Mouse (Mus musculus): ENCODE measurements around the gene Pdxp. TPM values are rescaled to one million over a fixed set of nuclear protein-coding genes. Genes with fewer than 3 reads are reported as not detected.

Pdxp gene
- total RNA-seq, 4 experiments from 2014 or later: 0.69 to 1.0 (median 0.88) TPM

DNA sequence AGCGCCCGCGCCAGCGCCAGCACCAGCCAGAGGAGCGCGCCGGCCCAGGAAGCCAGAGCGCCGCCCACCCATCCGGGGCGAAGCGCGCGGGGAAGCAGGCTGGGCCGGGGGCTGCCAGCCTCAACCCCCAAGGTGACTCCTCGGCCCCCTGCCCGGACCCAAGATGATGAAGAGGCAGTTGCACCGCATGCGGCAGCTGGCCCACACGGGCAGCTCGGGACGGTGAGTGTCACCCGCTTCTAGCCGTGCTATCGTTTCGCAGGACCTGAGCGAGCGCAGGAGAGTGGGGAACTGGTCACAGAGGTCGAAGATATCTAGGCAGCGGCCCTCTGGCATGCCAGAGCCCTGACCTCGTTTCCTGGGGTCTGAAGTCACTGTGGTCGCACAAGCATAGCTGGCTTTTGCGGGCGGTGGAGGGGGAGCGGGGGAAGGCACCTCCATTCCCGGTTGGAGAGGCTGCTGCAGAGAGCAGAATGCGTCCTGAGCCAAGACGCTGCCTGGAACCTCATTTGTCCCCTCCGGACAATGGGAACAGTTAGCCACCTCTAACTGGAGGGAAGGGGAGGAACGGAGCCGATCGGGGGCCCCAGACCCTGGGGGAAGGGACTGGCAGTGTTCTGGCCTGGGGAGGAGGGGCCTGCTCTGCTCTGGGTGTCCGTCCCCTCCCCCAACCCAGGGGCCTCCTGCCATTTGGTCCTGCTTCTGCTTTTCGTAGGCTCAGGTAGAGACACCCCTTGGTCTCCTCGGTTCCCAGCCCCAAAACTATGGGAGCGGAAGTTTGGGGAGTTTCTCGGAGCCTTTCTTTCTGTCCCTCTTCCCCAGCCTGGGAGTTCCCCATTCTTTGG, 13.8 kb upstream of the Pdxp start, which contains the start of gene Sh3bp1:
TSS of gene Sh3bp1 (plus strand) at position 29 of the 845 bp plus-strand sequence.
- DNase-seq (ENCODE audit: low spot score): no peak

DNA sequence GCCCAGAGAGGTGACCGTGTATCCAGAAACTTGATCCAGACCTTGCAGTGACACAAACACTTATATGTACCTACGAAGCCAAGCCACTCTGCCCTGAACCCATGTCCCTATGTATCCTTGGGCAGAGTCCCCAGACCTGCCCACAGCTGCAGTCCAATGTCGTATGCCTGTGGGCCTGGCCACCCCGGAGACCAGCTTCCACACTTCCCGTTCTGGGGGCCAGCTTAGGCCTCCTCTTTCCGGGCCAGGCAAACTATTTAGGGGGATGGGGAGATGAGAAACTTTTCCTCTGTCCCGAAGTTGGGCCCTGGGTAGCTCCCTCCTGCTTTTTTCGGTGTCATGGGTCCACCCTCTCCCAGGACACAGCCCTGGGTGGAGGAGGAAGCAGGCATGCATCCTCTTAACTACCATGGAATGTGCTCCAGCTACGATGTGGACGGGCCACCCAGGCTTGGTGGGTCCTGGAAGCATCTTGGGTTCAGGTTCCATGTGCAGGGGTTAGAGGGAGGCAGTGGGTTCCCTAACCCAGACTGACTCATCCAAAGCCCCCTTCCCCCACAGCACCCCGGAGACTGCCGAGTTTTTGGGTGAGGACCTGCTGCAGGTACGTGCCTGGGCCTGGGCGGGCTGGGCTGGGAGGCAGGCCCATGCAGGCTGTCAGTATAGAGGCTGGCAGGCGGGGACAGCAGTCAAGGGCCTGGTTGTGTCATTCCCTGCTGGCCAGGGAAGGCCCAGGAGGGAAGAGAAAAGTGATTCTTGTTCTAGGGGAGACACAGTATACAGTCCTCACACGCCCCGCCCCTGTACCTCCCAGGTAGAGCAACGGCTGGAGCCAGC, 12.9 kb upstream of the Pdxp start:
- DNase-seq (ENCODE audit: low spot score): no peak

DNA sequence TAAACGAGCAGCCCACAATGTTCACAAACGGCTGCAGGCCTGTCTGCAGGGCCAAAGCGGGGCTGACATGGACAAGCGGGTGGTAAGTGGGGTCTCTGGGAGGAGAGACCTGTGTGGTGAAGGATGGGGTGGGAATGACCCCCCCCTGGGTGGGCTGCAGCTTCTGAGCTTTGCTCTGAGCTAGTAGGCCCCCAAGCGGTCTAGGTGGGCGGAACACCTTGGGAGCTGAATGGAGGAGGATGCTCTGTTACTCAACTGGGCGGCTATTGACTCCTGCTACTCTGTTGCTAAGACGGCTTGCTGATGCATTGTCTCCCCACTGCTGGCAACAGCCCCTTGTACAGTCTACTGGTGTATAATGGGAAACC, 12.3 kb upstream of the Pdxp start:
- DNase-seq (ENCODE audit: low spot score): no peak

DNA sequence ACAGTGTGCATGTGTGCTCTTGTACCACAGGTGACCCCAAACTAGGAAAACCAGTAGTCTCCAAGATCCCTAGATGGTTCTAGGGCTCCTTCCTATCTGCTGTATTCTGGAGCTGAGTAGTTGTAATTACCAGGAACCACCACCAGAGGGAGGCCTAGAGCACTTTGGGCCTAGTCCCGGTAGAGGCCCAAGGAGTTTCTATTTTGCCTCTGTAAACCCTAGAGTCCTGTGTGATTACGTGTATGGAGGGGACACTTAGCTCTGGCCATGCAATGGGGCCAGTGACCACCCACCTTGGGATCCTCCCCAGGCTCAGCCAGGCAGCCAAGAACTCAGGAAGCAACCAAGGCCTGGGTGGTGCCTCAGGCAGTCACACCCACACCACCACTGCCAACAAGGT, 10.5 kb upstream of the Pdxp start:
- peak; percentile 86 for DNase-seq (ENCODE audit: low spot score)

DNA sequence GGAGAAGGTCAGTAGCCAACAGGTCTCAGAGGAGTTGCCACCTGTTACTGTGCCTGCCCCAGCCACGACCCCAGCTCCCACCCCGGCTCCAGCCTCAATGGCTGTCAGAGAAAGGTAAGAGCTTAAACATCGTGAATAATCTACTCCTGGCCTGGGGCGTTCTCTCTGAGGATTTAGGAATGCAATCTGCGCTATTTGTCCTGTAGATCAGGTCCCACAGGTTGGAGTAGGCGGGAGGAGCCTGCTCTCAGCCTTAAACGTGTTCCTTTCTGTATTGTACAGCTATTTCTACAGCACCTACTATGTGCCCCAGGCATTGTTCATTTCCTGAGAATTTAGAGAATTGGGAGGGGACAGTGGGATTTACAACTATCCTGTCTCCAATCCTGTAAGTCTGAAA, 5.3 kb upstream of the Pdxp start:
- DNase-seq (ENCODE audit: low spot score): no peak

DNA sequence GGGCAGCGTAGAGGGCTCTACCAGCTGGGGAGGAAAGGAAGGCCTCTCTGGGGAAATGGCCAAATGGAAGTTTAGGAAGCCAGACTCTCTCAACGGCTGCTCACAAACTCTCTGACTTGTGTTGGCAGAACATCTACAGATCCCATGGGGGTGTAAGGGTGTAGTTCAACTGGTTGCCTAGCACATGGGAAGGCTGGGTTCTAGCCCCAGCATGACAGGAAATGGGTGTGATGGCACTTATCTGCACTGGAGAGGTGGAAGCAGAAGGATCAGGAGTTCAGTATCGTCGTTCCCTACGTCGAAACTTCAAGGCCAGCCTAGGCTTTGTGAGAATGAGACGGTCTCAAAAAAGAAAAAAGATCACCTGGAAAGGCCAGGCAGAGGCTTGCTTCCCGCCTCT, 4.7 kb upstream of the Pdxp start:
- DNase-seq (ENCODE audit: low spot score): no peak

DNA sequence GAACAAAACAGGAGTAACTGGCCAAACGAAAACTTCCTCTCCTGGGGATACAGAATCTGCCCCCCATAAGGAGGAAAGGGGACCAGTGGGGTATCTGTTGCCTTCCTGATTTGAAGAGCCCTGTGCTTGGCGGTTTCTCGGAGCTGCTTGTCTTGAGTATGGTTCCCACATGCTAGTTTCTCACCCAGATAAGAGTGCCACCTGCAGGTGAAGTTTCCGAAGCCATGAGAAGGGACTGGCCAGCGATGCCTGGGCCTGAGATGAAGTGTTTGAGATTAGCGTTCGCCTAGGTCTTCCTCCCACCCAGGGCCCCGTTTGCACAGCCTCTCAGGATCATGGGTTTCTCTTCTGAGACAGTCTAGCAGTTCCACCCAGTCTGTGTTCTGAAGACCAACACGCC, 1.7 kb upstream of the Pdxp start:
- DNase-seq (ENCODE audit: low spot score): no peak

DNA sequence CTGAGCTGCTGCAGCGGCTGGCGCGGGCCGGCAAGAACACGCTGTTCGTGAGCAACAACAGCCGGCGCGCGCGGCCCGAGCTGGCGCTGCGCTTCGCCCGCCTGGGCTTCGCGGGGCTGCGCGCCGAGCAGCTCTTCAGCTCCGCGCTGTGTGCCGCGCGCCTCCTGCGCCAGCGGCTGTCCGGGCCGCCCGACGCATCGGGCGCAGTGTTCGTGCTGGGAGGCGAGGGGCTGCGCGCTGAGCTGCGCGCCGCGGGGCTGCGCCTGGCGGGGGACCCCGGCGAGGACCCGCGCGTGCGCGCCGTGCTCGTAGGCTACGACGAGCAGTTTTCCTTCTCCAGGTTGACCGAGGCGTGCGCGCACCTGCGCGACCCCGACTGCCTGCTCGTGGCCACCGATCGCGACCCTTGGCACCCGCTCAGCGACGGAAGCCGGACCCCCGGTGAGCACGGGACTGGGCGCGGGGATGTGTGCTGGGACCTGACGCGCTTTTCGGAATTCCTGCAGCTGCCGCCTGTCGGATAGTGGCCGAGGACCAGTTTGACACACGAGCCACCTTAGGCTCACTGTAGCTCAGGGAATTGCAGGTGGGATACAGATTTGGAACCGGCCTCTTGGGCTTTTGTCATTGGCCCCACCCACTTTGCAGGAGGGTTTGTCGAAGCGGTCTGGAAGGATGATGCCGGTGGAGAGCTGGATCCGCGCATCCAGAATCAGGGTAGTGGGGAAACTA, 538 bp downstream of the Pdxp start:
- no peak for DNase-seq (ENCODE audit: low spot score)

DNA sequence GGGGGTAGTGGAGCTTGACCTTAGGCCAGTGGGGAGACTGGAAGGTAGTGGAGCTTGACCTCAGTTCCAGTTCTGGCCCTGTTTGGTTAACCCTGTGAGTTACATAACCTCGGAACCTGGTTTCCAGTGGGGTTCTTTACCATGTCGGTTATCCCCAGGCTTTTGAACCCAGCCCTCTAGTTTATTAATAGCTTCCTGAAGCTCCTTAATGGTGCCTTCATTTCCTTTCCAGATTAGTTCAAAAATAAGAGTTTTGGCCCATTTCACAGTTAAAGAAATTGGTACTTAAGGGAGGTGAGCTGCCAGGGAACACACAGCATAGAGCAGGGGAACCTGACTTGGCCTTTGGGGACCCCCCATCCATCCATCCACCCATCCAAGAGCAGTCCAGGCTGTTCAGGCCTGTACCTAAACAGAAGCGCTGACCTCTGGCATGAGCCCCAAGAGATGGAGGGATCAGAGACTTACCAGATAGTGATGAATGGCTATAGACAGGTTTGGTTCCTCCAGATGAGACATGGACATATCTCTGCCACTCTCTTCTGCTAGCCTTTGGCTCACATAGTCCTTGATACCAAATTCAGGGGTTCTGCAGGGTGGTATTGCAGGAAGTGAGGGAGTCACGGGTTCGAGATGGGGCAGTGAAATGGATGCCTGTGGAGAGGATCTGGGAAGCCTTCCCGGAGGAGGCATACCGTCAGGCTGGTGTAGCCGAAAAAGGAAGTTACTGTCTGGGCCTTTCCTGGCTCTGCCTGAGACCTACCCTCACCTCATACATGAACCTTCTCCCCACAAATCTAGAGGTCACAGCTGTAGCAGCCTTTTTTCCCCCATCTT, 1.3 kb downstream of the Pdxp start:
- no peak for DNase-seq (ENCODE audit: low spot score)

DNA sequence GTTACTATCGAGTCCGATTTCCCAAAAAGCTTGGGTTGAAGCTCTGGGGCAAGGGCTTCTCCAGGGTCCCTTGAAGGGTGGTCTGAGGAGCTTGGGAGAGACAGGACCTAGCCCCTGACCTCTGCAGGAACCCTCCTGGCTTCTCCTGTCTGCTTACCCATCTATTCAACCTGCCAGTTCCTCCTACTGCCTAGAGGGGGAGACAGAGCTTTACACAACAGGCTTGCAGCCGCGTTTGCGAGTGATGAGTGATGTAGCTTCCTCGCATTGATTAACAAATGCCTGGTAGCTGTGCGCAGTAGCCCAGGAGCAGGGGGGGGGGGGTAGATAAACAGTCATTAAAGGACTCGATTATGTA, 1.9 kb downstream of the Pdxp start:
- DNase-seq (ENCODE audit: low spot score): peak; percentile 81

DNA sequence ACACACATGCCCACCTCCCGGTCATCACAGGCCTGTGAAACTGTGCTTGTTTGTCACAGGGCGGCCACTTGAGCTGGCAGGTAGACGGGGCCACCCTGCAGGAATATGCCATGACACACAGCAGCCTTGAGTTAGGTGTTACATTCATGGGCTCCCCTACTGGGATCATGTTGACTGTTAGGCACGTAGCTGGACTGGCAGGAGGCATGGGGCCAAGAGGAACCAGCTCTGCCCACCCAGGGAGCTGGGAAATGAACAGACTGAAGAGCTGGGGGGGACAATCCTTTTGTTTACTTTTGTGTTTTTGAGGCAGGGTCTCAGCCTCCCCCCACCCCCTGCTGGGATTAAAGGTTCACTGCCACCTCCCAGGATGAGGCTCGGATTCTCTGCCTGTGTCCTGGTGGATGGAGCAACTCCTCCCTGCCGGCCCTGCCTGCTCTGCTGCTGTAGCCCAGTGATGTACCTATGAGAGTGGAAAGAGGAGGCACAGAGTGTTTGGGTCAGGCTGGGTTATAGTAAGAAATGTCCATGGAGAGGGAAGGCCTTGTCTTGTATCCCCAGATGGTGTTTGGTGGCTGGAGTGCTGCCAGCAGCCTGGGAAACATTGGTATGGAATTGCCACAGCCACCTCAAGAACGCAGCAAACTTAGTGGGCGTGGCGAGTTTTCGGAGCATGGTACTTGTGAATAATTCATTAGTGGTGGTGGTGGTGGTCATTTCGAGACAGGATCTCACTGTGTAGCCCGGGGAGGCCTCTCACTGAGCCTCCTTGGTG, 2.5 kb downstream of the Pdxp start:
- DNase-seq (ENCODE audit: low spot score): no peak

DNA sequence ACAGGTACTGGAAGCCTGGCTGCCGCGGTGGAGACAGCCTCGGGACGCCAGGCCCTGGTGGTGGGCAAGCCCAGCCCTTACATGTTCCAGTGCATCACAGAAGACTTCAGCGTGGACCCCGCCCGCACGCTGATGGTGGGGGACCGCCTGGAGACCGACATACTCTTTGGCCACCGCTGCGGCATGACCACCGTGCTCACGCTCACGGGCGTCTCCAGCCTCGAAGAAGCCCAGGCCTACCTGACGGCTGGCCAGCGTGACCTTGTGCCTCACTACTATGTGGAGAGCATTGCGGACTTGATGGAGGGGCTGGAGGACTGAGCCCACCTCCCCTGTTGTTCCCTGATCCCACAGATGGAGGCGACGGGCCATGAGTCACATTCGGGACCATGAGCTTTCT, 4.4 kb downstream of the Pdxp start:
- DNase-seq (ENCODE audit: low spot score): no peak

DNA sequence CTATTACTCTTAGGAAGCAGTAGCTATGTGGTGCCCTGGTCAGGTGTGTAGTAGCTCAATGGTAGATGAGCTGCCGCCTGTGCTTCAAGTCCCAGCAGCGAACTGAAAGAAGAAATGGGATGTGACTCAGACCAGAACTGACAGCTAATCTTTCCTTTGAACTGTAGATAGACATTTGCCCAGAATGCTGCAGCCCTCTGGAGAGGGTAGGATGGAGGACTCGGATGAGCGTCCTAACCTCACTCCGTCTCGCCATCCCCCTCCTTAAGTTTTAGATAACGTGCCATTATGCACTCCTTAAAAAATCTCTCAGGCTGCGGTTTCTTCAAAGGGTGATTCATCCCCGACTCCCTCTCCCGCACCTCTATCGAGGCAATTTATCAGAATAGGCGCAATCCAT, 6.2 kb downstream of the Pdxp start:
- DNase-seq (ENCODE audit: low spot score): no peak

DNA sequence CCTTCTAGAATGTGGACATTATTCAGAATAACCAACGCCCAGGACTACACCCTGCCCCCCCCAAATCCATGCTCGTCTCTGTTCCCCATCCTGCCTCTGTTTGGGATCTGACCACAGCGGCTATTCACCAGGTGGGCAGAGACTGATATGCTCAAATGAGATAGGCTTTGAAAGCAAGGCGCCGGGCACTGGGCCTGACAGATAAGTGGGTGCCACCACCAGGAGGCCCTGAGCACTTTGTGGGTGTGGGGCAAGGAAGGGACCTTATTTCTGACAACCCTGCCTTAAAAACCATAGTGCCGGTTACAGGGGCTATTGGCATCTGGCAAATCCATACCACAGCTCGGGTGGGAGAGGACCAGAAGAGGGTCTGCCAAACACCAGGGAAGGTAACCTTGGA, 9.0 kb downstream of the Pdxp start:
- no peak for DNase-seq (ENCODE audit: low spot score)

DNA sequence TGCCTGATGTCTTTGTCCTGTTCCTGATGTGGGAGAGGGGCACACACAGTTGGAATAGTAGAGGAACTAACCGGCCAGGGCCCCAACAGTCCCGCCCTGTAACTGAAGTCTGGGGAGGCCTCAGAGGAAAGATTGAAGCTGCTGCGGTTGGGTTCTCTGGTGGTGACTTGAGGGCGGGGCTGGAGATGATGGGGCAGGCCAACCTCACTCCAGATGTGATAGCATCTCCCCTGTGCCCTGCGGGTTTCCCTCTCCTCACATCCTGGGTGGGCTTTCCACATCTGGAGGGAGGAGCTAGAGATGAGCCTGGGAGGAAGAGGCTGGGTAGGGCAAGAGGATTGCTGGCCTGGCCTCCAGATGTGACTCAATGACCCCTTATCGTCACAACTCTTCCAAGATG, 9.9 kb downstream of the Pdxp start:
- DNase-seq (ENCODE audit: low spot score): no peak

DNA sequence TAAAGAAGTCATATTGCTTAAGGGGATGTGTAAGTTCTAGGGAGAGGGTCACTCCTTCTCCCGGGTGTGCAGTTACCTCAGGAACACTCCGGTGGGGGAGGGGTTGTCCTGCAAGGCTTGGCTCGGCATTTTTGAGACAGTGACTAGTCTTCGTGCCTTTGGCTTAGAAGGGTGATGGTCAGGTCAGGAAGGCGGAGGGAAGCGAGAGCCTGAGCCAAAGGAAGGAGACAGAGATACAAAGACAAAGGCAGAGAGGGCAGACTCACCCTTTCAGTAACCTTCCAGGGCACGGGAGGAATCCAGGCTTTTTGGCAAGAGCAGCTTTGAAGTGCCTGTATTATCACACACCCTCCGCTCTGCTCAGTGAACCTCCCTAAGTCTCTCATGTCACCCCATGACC, 11.4 kb downstream of the Pdxp start:
- no peak for DNase-seq (ENCODE audit: low spot score)

DNA sequence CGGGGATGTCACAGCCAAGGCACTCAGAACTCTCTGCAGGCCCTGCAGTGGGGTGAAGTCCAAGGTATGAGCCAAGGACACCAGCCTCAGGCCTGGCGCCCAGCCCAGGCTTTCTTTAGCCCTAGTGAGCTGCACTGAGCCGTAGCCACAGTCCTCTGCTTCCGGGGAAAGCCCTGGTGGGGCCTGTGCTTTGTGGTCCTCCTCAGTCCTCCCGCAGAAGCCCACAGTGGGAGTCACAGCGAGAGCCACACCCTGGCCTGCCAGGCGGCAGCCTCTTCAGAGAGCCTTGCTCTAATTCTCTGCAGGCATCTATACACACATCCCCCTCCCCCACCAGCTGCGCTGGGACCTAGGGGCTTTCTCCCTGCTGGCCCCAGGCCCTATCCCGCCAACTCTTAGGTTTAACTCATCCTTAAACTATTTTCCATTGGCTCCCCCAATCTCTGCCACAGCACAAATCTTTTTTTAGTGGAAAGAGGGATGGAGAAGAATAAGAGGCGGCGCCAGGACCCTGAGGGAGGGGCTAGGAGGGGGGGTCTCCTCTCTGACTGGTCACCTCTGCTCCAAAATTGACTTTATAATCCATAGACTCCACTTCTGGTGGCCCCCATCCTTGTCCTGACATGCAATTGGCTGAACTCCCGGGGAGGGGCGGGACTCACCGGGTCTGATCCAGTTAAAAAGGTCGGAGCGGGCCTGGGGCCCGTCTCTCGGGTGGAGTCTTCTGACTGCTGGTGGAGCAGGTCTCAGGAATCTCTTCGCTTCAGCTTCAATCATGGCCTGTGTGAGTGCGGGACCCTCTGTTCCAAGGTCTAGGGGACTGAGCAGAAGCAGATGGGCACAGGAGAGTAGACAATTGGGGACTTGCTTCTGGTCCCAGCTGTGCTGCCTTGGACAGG, 12.6 kb downstream of the Pdxp start, which contains the start of gene Lgals1:
TSS of gene Lgals1 (plus strand) at position 705 of the 899 bp plus-strand sequence.
- DNase-seq (ENCODE audit: low spot score): peak; percentile 91

DNA sequence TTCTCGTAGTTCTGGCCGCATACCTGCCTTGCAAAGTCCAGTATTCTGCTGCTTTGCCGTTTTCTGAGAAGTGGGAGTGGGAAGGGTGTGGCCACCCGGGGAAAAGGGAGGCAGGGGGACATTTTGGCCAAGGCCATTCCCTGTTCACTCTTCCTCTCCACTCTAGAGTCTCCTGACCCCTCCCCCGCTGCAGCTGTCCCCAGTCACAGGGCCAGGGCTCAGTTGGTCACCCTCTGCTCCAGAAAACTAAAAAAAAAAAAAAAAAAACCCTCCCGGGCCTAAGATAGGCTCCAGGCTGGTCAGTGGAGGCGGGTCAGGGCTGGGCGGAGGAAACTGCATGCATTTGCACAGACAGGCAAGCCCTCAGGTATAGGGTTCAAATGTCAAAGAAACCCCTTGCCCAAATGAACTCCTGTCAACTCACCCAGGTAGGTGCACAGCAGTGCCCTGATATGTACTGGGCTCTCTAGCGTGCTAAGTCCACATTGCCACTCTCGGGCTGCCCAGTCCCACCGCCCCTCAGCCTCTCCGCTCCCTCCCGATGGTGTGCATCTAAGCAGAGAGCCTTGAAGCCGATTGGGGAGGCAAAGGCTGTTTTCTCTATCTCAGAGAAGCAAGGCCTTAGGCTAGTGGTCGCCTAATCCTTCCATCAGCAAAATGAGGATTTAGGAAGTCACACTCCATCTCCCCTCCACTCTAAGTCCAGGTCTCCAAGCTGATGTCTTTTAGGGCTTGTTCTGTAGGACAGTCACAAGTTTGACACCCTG, 13.5 kb downstream of the Pdxp start:
- no peak for DNase-seq (ENCODE audit: low spot score)
